In the genomic region with DNA sequence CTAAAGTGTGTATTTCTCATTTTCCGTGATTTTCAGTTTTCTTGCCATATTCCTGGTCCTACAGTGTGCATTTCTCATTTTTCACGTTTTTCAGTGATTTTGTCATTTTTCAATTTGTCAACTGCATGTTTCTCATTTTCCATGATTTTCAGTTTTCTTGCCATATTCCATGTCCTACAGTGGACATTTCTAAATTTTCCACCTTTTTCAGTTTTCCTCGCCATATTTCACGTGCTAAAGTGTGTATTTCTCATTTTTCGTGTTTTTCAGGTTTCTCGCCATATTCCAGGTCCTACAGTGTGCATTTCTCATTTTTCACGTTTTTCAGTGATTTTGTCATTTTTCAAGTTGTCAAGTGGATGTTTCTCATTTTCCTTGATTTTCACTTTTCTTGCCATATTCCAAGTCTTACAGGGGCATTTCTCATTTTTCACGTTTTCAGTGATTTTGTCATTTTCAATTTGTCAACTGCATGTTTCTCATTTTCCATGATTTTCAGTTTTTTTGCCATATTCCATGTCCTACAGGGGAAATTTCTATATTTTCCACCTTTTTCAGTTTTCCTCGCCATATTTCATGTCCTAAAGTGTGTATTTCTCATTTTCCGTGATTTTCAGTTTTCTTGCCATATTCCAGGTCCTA, we compare ENCODE assay signal across 17 mouse cellular contexts. TPM values are rescaled to one million over a fixed set of nuclear protein-coding genes. Genes with fewer than 3 reads are reported as not detected.
DNase-seq lines count a peak whose midpoint lies in the region; ATAC-seq and TF ChIP-seq lines count a peak whose summit lies in the region.
"Not testable (repeated sequence)": the region's sequence is repeated elsewhere in the genome, so short reads cannot be mapped to it uniquely, and the experiment has no call there.
"Had no signal": no experiment of that assay in that cellular context is flagged by ENCODE, and none has a peak within 500 bp of the region (broad histone marks: within the 10 kb centered on the region; RNA-seq: fewer than 3 reads in every experiment).

No protein-coding gene starts in this region.

- not testable (repeated sequence) for H3K9ac ChIP-seq in forebrain, postnatal 0 days; hindbrain, embryonic 14.5 days; limb, embryonic 12.5 days (replicated peaks); midbrain, embryonic 11.5 days (ENCODE audit: low read length)

- H3K27me3 ChIP-seq in forebrain, postnatal 0 days (ENCODE audit: insufficient read depth, low read length); hindbrain, embryonic 14.5 days (ENCODE audit: control insufficient read depth, insufficient read depth, low read length); limb, embryonic 12.5 days; midbrain, embryonic 11.5 days (ENCODE audit: control insufficient read depth, insufficient read depth, low read length): not testable (repeated sequence)

- not testable (repeated sequence) for H3K4me2 ChIP-seq in forebrain, postnatal 0 days (ENCODE audit: low read depth); hindbrain, embryonic 14.5 days (replicated peaks); limb, embryonic 12.5 days; midbrain, embryonic 11.5 days

- not testable (repeated sequence) for H3K4me3 ChIP-seq in forebrain, postnatal 0 days (ENCODE audit: low read depth, low read length); hindbrain, embryonic 14.5 days (replicated peaks; ENCODE audit: low read length); limb, embryonic 12.5 days (replicated peaks); midbrain, embryonic 11.5 days (ENCODE audit: low read depth, low read length)

- ATAC-seq in forebrain, postnatal 0 days: 0 out of 2 replicates have a peak, but pooled peaks have one; percentile 28
- ATAC-seq in hindbrain, embryonic 14.5 days (ENCODE audit: low FRiP score): peak; percentile 38; the same call in 1 of the 2 replicates
- ATAC-seq in limb, embryonic 12.5 days (ENCODE audit: insufficient number of reproducible peaks, insufficient read depth, low FRiP score, low TSS enrichment, low read depth): peak; percentile 54; the same call in 1 of the 2 replicates
- peak; percentile 41; the same call in 1 of the 2 replicates for ATAC-seq in midbrain, embryonic 11.5 days (ENCODE audit: low FRiP score)

- not testable (repeated sequence) for H3K9me3 ChIP-seq in forebrain, postnatal 0 days (ENCODE audit: low read length); hindbrain, embryonic 14.5 days (ENCODE audit: control insufficient read depth, low read length); limb, embryonic 12.5 days; midbrain, embryonic 11.5 days (ENCODE audit: control insufficient read depth, low read length)

- 69% methylated on average over 2 of the region's 10 CpGs for WGBS in forebrain, postnatal 0 days
- 66% methylated on average over 2 of the region's 10 CpGs for WGBS in hindbrain, embryonic 14.5 days
- 63% methylated on average over 2 of the region's 10 CpGs for WGBS in limb, embryonic 12.5 days
- 68% methylated on average over 2 of the region's 10 CpGs for WGBS in midbrain, embryonic 11.5 days

- H3K4me1 ChIP-seq in forebrain, postnatal 0 days (ENCODE audit: insufficient read depth); hindbrain, embryonic 14.5 days (replicated peaks; ENCODE audit: control insufficient read depth, insufficient read depth, low read length); limb, embryonic 12.5 days (replicated peaks); midbrain, embryonic 11.5 days (ENCODE audit: control insufficient read depth, insufficient read depth, low read length): not testable (repeated sequence)

- not testable (repeated sequence) for H3K27ac ChIP-seq in forebrain, postnatal 0 days (ENCODE audit: low read depth, low read length); hindbrain, embryonic 14.5 days; limb, embryonic 12.5 days; midbrain, embryonic 11.5 days (ENCODE audit: low read depth, low read length)

- not testable (repeated sequence) for TF ChIP-seq CTCF in forebrain, postnatal 0 days (IDR thresholded peaks at IDR 0.05; ENCODE audit: low read depth)

- not testable (repeated sequence) for H3K36me3 ChIP-seq in forebrain, postnatal 0 days (ENCODE audit: insufficient read depth); hindbrain, embryonic 14.5 days (replicated peaks; ENCODE audit: control insufficient read depth, insufficient read depth); limb, embryonic 12.5 days; midbrain, embryonic 11.5 days (ENCODE audit: control insufficient read depth, insufficient read depth, low read length)

- DNase-seq in 3T3-L1 (ENCODE audit: low read depth, low spot score) (peak; percentile 91), R1 (ENCODE audit: low read depth, low spot score) (peak; percentile 96)
- DNase-seq in embryo, embryonic 11 days: peak; percentile 80
- DNase-seq in forebrain, postnatal 0 days: peak; percentile 91
- peak; percentile 92 for DNase-seq in hindbrain, embryonic 14.5 days (ENCODE audit: low spot score)
- peak; percentile 100 for DNase-seq in midbrain, embryonic 11.5 days (ENCODE audit: low spot score, missing footprints)
- peak; percentile 82 for DNase-seq in skeletal muscle tissue, adult 2 months (ENCODE audit: low read depth, low spot score)

RNA-seq across cellular contexts. Expression of a gene that starts 3.6 kb away (rescaled TPM):
- total RNA-seq in forebrain, postnatal 0 days (2014; rRNA removed): not detected in 2 replicates
- polyA plus RNA-seq in forebrain, postnatal 0 days (2015; fragmentation: Nextera tagmentation; extraction: Ambion mirVana): not detected in 2 replicates
- not detected in 2 replicates for polyA plus RNA-seq in hindbrain, embryonic 14.5 days (2014; fragmentation: Nextera tagmentation; extraction: Ambion mirVana)
- polyA plus RNA-seq in limb, embryonic 12.5 days (2016; fragmentation: Nextera tagmentation; extraction: Ambion mirVana): not detected in 2 replicates
- polyA plus RNA-seq in midbrain, embryonic 11.5 days (2014; fragmentation: Nextera tagmentation; extraction: Ambion mirVana): not detected in 2 replicates
- total RNA-seq: common myeloid progenitor, adult 5-6 weeks; granulocyte monocyte progenitor cell, adult 5-6 weeks; hematopoietic stem cell, adult 5-6 weeks; megakaryocyte, adult 5-6 weeks had no signal
- polyA plus RNA-seq: C2C12; frontal cortex, adult 2 months; liver, embryonic 15.5 days; neural tube, embryonic 15.5 days; stomach, embryonic 16.5 days had no signal

RNA-seq across cellular contexts. Expression of a gene that starts 5.6 kb away (rescaled TPM):
- not detected in 2 replicates for total RNA-seq in forebrain, postnatal 0 days (2014; rRNA removed)
- polyA plus RNA-seq in forebrain, postnatal 0 days (2015; fragmentation: Nextera tagmentation; extraction: Ambion mirVana): 0.36 TPM in 1 of 2 replicates, not detected in the other
- polyA plus RNA-seq in hindbrain, embryonic 14.5 days (2014; fragmentation: Nextera tagmentation; extraction: Ambion mirVana): 1.0 TPM in 1 of 2 replicates, not detected in the other
- not detected in 2 replicates for polyA plus RNA-seq in limb, embryonic 12.5 days (2016; fragmentation: Nextera tagmentation; extraction: Ambion mirVana)
- polyA plus RNA-seq in midbrain, embryonic 11.5 days (2014; fragmentation: Nextera tagmentation; extraction: Ambion mirVana): 0.26 TPM in 1 of 2 replicates, not detected in the other
- polyA plus RNA-seq: C2C12; frontal cortex, adult 2 months; liver, embryonic 15.5 days; stomach, embryonic 16.5 days had no signal

RNA-seq across cellular contexts. Expression of a gene that starts 5.9 kb away (rescaled TPM):
- not detected in 2 replicates for total RNA-seq in forebrain, postnatal 0 days (2014; rRNA removed)
- polyA plus RNA-seq in forebrain, postnatal 0 days (2015; fragmentation: Nextera tagmentation; extraction: Ambion mirVana): not detected in 2 replicates
- not detected in 2 replicates for polyA plus RNA-seq in hindbrain, embryonic 14.5 days (2014; fragmentation: Nextera tagmentation; extraction: Ambion mirVana)
- polyA plus RNA-seq in limb, embryonic 12.5 days (2016; fragmentation: Nextera tagmentation; extraction: Ambion mirVana): not detected in 2 replicates
- polyA plus RNA-seq in midbrain, embryonic 11.5 days (2014; fragmentation: Nextera tagmentation; extraction: Ambion mirVana): not detected in 2 replicates
- total RNA-seq: hematopoietic stem cell, adult 5-6 weeks; megakaryocyte, adult 5-6 weeks had no signal
- polyA plus RNA-seq: C2C12; frontal cortex, adult 2 months; liver, embryonic 15.5 days; neural tube, embryonic 15.5 days; stomach, embryonic 16.5 days had no signal

RNA-seq across cellular contexts. Expression of a gene that starts 7.5 kb away (rescaled TPM):
- not detected in 2 replicates for total RNA-seq in forebrain, postnatal 0 days (2014; rRNA removed)
- not detected in 2 replicates for polyA plus RNA-seq in forebrain, postnatal 0 days (2015; fragmentation: Nextera tagmentation; extraction: Ambion mirVana)
- polyA plus RNA-seq in hindbrain, embryonic 14.5 days (2014; fragmentation: Nextera tagmentation; extraction: Ambion mirVana): 0.86 TPM in 1 of 2 replicates, not detected in the other
- polyA plus RNA-seq in limb, embryonic 12.5 days (2016; fragmentation: Nextera tagmentation; extraction: Ambion mirVana): not detected in 2 replicates
- 0.44 TPM in 1 of 2 replicates, not detected in the other for polyA plus RNA-seq in midbrain, embryonic 11.5 days (2014; fragmentation: Nextera tagmentation; extraction: Ambion mirVana)
- polyA plus RNA-seq: C2C12; liver, embryonic 15.5 days; neural tube, embryonic 15.5 days had no signal

RNA-seq across cellular contexts. Expression of a gene that starts 13.6 kb away (rescaled TPM):
- 0.52 and 0.62 TPM in 2 replicates for total RNA-seq in forebrain, postnatal 0 days (2014; rRNA removed)
- 0.25 TPM in 1 of 2 replicates, not detected in the other for polyA plus RNA-seq in forebrain, postnatal 0 days (2015; fragmentation: Nextera tagmentation; extraction: Ambion mirVana)
- polyA plus RNA-seq in hindbrain, embryonic 14.5 days (2014; fragmentation: Nextera tagmentation; extraction: Ambion mirVana): 0.47 TPM in 1 of 2 replicates, not detected in the other
- polyA plus RNA-seq in limb, embryonic 12.5 days (2016; fragmentation: Nextera tagmentation; extraction: Ambion mirVana): 0.36 TPM in 1 of 2 replicates, not detected in the other
- 0.29 and 0.37 TPM in 2 replicates for polyA plus RNA-seq in midbrain, embryonic 11.5 days (2014; fragmentation: Nextera tagmentation; extraction: Ambion mirVana)
- total RNA-seq: common myeloid progenitor, adult 5-6 weeks had no signal
- polyA plus RNA-seq: C2C12; frontal cortex, adult 2 months; liver, embryonic 15.5 days; stomach, embryonic 16.5 days had no signal
